Mouse (Mus musculus): ENCODE measurements around the gene Spag5. TPM values are rescaled to one million over a fixed set of nuclear protein-coding genes. Genes with fewer than 3 reads are reported as not detected.

The Spag5 gene
- total and polyA plus RNA-seq, 2 experiments from 2014 or later, result 9.1 to 26.7 TPM

DNA sequence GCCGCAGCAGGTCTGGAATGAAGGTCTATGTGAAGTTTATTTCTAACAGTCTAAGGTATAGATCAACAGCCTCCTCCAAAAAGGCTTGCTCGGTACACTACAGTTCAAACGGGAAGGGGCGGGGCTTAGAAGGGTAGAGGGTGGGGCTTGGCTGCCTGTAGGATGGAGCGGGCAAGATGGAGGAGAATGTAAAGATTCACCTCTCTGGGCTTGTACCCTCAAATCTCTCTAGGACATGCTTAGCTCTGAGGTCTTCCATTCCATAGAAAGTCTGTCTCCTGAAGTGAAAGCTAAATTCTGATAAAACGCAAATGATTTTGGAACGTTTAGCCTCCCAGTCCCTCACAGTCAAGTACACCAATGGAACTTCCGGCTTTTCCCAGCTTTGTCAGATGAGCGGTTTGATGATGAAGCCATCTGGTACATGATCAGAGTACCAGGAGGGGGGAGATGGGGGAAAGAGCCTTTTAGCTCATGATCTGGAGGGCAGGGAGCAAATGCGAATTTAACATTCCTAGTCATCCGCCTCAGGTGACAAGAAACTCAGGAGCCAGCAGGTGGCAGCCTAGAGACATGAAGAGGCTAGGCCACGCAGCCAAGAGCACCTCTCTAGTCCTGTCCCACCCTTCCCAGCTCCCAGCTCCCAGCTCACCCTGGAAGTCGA, 58.9 kb downstream of the Spag5 start:
- H3K4me3 ChIP-seq (ENCODE audit: low read length), result peak overlapping the region; percentile 13; the same call in 1 of the 2 replicates
- peak; percentile 81 for TF ChIP-seq CTCF (IDR thresholded peaks at IDR 0.05; ENCODE audit: low read depth)
- no peaks in the 10 kb centered on the region for H3K36me3 ChIP-seq (ENCODE audit: insufficient read depth, low read length)
- no peaks in the 10 kb centered on the region for H3K4me1 ChIP-seq (ENCODE audit: insufficient read depth, low read length)
- WGBS, result 11% methylated on average over 13 of the region's 13 CpGs
- DNase-seq (ENCODE audit: low spot score) (peak; percentile 90), ATAC-seq (peak; percentile 62)
- H3K27me3 ChIP-seq (ENCODE audit: insufficient read depth, low read length), result no peaks in the 10 kb centered on the region
- no peak overlapping the region for H3K27ac ChIP-seq
- H3K9ac ChIP-seq (replicated peaks; ENCODE audit: low read length), result no peak overlapping the region
- H3K9me3 ChIP-seq (ENCODE audit: low read length), result no peaks in the 10 kb centered on the region
- H3K4me2 ChIP-seq (ENCODE audit: low read depth, low read length), result peak overlapping the region; percentile 45

DNA sequence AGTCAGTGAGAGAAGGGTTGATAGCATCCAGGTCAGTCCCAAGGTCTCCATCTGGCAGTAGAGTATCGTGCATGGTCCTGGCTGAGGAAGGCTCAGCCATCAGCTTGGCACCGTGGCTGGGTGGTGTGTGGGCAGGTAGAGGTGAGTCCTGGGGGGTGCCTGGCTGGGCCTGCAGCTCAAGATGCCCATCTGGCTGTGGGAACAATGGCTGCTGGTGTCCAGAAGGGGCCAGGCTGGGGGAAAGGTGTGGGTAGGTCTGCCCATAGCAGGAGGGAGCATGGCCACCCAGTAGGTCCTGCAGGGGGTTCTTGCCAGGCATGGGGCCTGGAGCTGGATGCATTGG, 59.4 kb downstream of the Spag5 start:
- H3K27ac ChIP-seq, result no peak overlapping the region
- H3K9me3 ChIP-seq (ENCODE audit: low read length), result no peaks in the 10 kb centered on the region
- no peak for TF ChIP-seq CTCF (IDR thresholded peaks at IDR 0.05; ENCODE audit: low read depth)
- no peaks in the 10 kb centered on the region for H3K27me3 ChIP-seq (ENCODE audit: insufficient read depth, low read length)
- H3K9ac ChIP-seq (replicated peaks; ENCODE audit: low read length), result no peak overlapping the region
- no peak overlapping the region for H3K4me3 ChIP-seq (ENCODE audit: low read length)
- H3K4me2 ChIP-seq (ENCODE audit: low read depth, low read length), result no peak overlapping the region
- no peak for DNase-seq (ENCODE audit: low spot score)
- 68% methylated on average over 2 of the region's 2 CpGs for WGBS
- peak; percentile 41 for ATAC-seq
- H3K4me1 ChIP-seq (ENCODE audit: insufficient read depth, low read length), result no peaks in the 10 kb centered on the region
- no peaks in the 10 kb centered on the region for H3K36me3 ChIP-seq (ENCODE audit: insufficient read depth, low read length)

DNA sequence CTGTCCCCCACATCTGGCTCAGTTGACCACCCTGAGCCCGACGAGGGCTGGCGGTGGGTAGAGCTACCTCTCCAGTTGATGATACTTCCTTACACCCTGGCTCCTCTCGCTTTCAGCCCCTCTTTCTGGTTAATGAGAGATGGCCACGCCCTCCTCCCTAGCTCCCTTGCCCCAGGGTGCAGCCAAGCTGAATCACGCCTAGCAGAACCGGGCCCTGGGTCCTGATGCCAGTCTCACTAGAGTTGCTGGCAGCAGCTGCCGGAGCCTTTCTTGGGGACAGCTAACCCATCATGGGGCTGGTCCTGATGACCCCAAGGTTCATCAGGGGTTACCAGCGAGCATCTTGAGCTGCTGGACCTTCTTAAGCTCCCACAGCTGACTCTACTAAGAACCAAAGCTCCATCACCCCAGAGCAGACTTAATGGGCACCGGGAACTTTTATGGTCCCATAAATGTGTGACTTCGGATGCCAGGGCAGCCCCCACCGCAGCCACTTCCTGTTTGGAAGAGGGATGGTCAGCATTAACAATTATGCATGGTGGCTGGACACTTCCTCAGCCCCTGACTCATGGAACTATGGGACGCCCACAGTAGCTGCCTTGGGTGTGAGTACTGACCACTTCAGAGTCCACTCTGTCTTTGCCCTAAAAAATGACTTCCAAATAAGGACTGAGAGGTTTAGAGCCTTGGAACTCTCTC, 62.1 kb downstream of the Spag5 start:
- 84% methylated on average over 13 of the region's 13 CpGs for WGBS
- no peak for TF ChIP-seq CTCF (IDR thresholded peaks at IDR 0.05; ENCODE audit: low read depth)
- no peak overlapping the region for H3K4me3 ChIP-seq (ENCODE audit: low read length)
- no peaks in the 10 kb centered on the region for H3K4me1 ChIP-seq (ENCODE audit: insufficient read depth, low read length)
- H3K9me3 ChIP-seq (ENCODE audit: low read length), result no peaks in the 10 kb centered on the region
- no peak overlapping the region for H3K27ac ChIP-seq
- no peaks in the 10 kb centered on the region for H3K27me3 ChIP-seq (ENCODE audit: insufficient read depth, low read length)
- ATAC-seq, result no peak
- DNase-seq (ENCODE audit: low spot score), result no peak
- no peak overlapping the region for H3K9ac ChIP-seq (replicated peaks; ENCODE audit: low read length)
- H3K4me2 ChIP-seq (ENCODE audit: low read depth, low read length), result no peak overlapping the region
- no peaks in the 10 kb centered on the region for H3K36me3 ChIP-seq (ENCODE audit: insufficient read depth, low read length)

DNA sequence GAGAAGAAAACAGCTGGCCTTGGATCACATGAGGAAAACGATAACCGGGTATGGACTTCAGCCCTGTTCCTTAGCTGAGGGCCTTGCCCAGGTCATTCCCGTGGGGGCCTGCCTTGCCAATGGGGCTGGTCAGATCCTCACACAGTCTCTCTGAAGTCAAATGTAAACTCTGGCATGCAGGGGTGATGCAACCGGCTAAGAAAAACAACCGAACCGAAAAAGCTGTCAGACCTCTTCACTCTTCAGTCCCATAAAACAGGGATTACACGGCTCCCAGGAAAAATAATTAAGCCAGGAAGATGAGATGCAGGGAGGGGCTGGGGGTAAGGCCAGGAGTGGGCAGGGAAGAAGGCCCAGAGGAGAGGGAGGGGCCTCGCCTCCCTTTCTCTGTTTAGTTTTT, 62.8 kb downstream of the Spag5 start:
- no peak for TF ChIP-seq CTCF (IDR thresholded peaks at IDR 0.05; ENCODE audit: low read depth)
- ATAC-seq, result no peak
- no peak overlapping the region for H3K4me3 ChIP-seq (ENCODE audit: low read length)
- no peak overlapping the region for H3K9ac ChIP-seq (replicated peaks; ENCODE audit: low read length)
- no peaks in the 10 kb centered on the region for H3K9me3 ChIP-seq (ENCODE audit: low read length)
- no peaks in the 10 kb centered on the region for H3K27me3 ChIP-seq (ENCODE audit: insufficient read depth, low read length)
- no peak for DNase-seq (ENCODE audit: low spot score)
- no peaks in the 10 kb centered on the region for H3K4me1 ChIP-seq (ENCODE audit: insufficient read depth, low read length)
- no peaks in the 10 kb centered on the region for H3K36me3 ChIP-seq (ENCODE audit: insufficient read depth, low read length)
- WGBS, result 58% methylated on average over 8 of the region's 8 CpGs
- no peak overlapping the region for H3K27ac ChIP-seq
- H3K4me2 ChIP-seq (ENCODE audit: low read depth, low read length), result no peak overlapping the region

DNA sequence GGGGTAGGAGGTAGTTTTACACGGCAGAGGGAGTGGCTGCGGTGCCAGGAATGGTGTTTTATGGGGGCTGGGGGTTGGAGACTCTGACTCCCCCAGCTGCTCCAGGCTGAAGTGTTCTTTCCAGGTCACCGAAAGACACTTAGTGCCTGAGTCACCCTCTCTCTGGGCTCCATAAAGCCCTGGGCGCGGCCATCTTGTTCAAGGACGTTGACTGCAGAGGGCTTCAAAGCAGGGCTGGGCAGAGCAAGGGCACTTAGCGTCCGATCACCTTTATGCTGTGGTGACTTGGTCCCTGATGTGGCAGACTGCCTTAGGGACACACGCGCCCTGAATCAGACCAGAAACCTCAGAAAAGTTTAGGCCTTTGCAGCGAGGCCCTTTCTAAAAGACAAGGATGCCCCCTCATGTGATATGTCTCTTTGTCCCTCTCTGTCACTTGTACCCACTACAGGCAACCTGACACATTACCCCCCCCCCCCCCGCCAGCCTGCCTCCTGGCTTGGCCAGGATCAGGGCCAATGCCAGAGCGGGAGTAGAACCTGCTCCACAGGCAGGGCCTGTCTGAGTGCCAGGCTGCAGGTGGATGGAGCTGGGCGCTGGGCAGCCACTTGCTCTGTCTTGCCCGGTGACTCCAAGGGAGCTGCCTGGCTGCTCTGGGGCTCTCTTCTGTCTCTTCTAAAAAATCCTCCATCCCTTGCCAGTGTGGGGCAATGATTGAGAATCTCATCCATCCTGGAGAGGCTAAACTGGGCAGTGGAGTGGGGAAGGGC, 66.3 kb downstream of the Spag5 start:
- H3K9me3 ChIP-seq (ENCODE audit: low read length), result no peaks in the 10 kb centered on the region
- H3K27ac ChIP-seq, result no peak overlapping the region
- H3K36me3 ChIP-seq (ENCODE audit: insufficient read depth, low read length), result no peaks in the 10 kb centered on the region
- H3K4me2 ChIP-seq (ENCODE audit: low read depth, low read length), result no peak overlapping the region
- DNase-seq (ENCODE audit: low spot score), result no peak
- no peak overlapping the region for H3K4me3 ChIP-seq (ENCODE audit: low read length)
- ATAC-seq, result no peak
- TF ChIP-seq CTCF (IDR thresholded peaks at IDR 0.05; ENCODE audit: low read depth), result no peak
- 92% methylated on average over 15 of the region's 15 CpGs for WGBS
- no peaks in the 10 kb centered on the region for H3K27me3 ChIP-seq (ENCODE audit: insufficient read depth, low read length)
- no peak overlapping the region for H3K9ac ChIP-seq (replicated peaks; ENCODE audit: low read length)
- H3K4me1 ChIP-seq (ENCODE audit: insufficient read depth, low read length), result no peaks in the 10 kb centered on the region

DNA sequence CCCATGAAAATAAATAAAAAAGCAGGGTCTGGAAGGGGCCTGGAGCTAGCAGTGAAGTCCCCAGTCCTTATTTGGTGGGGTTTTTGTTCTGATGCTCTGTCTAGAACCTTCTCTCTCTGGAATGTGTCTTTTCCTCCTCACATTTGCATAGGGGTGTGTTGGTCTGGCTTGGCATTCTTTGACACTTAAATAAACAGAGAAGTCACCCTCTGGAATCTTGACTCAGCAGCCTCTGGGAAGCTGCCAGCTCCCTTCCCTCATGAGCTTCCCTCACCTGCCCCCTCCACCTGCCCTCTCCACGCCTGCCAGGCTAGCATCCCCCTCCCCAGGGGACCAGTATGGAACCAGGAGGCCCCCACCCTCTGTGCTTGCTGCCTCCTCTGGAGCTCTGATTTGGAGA, 69.1 kb downstream of the Spag5 start:
- no peak overlapping the region for H3K4me2 ChIP-seq (ENCODE audit: low read depth, low read length)
- TF ChIP-seq CTCF (IDR thresholded peaks at IDR 0.05; ENCODE audit: low read depth), result no peak
- H3K9me3 ChIP-seq (ENCODE audit: low read length), result no peaks in the 10 kb centered on the region
- no peak overlapping the region for H3K9ac ChIP-seq (replicated peaks; ENCODE audit: low read length)
- no peaks in the 10 kb centered on the region for H3K4me1 ChIP-seq (ENCODE audit: insufficient read depth, low read length)
- DNase-seq (ENCODE audit: low spot score) (no peak), ATAC-seq (no peak)
- no peaks in the 10 kb centered on the region for H3K36me3 ChIP-seq (ENCODE audit: insufficient read depth, low read length)
- no peak overlapping the region for H3K27ac ChIP-seq
- no peaks in the 10 kb centered on the region for H3K27me3 ChIP-seq (ENCODE audit: insufficient read depth, low read length)
- H3K4me3 ChIP-seq (ENCODE audit: low read length), result no peak overlapping the region
- WGBS, result 53% methylated on average over 1 of the region's 1 CpGs
